Mouse (Mus musculus): Measurements from ENCODE around the gene Hap1.

Gene Hap1

GRCm38 (mm10) chr11:100355972-100356818, at the start of gene Hap1:
TSS of gene Hap1 (minus strand) at chr11:100356128.
- peak; percentile 91 for DNase-seq (ENCODE audit: low read depth, low spot score)

- no peak for DNase-seq (ENCODE audit: low read depth, low spot score)
Measured at GRCm38 (mm10) chr11:100404456-100405074, 48.6 kb upstream of the Hap1 start.

GRCm38 (mm10) chr11:100403445-100404134, 47.7 kb upstream of the Hap1 start:
- DNase-seq (ENCODE audit: low read depth, low spot score), result no peak

GRCm38 (mm10) chr11:100402682-100403081, 46.8 kb upstream of the Hap1 start:
- no peak for DNase-seq (ENCODE audit: low read depth, low spot score)

- DNase-seq (ENCODE audit: low read depth, low spot score), result no peak
Measured at GRCm38 (mm10) chr11:100402240-100402639, 46.3 kb upstream of the Hap1 start.

GRCm38 (mm10) chr11:100400842-100401241, 44.9 kb upstream of the Hap1 start:
- no peak for DNase-seq (ENCODE audit: low read depth, low spot score)

GRCm38 (mm10) chr11:100399727-100400538, 44.0 kb upstream of the Hap1 start:
- no peak for DNase-seq (ENCODE audit: low read depth, low spot score)

- peak; percentile 37 for DNase-seq (ENCODE audit: low read depth, low spot score)
Measured at GRCm38 (mm10) chr11:100399320-100399719, 43.4 kb upstream of the Hap1 start.

GRCm38 (mm10) chr11:100398517-100398916, 42.6 kb upstream of the Hap1 start:
- DNase-seq (ENCODE audit: low read depth, low spot score), result no peak

- DNase-seq (ENCODE audit: low read depth, low spot score), result peak; percentile 100
Measured at GRCm38 (mm10) chr11:100397600-100398389, 41.9 kb upstream of the Hap1 start, which contains the start of gene Jup. TSS of gene Jup (minus strand) at chr11:100397763.

- peak; percentile 58 for DNase-seq (ENCODE audit: low read depth, low spot score)
Measured at GRCm38 (mm10) chr11:100396886-100397599, 41.1 kb upstream of the Hap1 start.

- DNase-seq (ENCODE audit: low read depth, low spot score), result peak; percentile 78
Measured at GRCm38 (mm10) chr11:100395861-100396631, 40.1 kb upstream of the Hap1 start.

GRCm38 (mm10) chr11:100395200-100395599, 39.3 kb upstream of the Hap1 start:
- peak; percentile 78 for DNase-seq (ENCODE audit: low read depth, low spot score)

GRCm38 (mm10) chr11:100394353-100395074, 38.6 kb upstream of the Hap1 start:
- no peak for DNase-seq (ENCODE audit: low read depth, low spot score)

- no peak for DNase-seq (ENCODE audit: low read depth, low spot score)
Measured at GRCm38 (mm10) chr11:100393733-100394132, 37.8 kb upstream of the Hap1 start.

GRCm38 (mm10) chr11:100392958-100393357, 37.0 kb upstream of the Hap1 start:
- DNase-seq (ENCODE audit: low read depth, low spot score), result no peak

GRCm38 (mm10) chr11:100391884-100392345, 36.0 kb upstream of the Hap1 start:
- no peak for DNase-seq (ENCODE audit: low read depth, low spot score)
